Mouse (Mus musculus) yolk sac, embryonic 10.5 days (tissue): Measurements from ENCODE around the gene R3hdm4.
"Not testable (repeated sequence)": the region's sequence is repeated elsewhere in the genome, so short reads cannot be mapped to it uniquely, and the experiment has no call there.

Source experiments
- DNase-seq: peaks from one replicate; pipeline ENCODE4 v3.0.0-alpha.2; 2017; ENCODE audit warnings: low spot score

The R3hdm4 gene

GRCm38 (mm10) chr10:79920958-79921535, at the start of gene R3hdm4:
Gene R3hdm4 (minus strand): TSS chr10:79921208.
- DNase-seq, result no peak

GRCm38 (mm10) chr10:79970415-79971182, 49.6 kb upstream of the R3hdm4 start, which contains the start of gene Grin3b:
Gene Grin3b (plus strand): TSS chr10:79970715.
- no peak for DNase-seq

GRCm38 (mm10) chr10:79969124-79969568, 48.1 kb upstream of the R3hdm4 start:
- no peak for DNase-seq

GRCm38 (mm10) chr10:79968181-79968580, 47.2 kb upstream of the R3hdm4 start:
- DNase-seq, result no peak

- no peak for DNase-seq
Observed at GRCm38 (mm10) chr10:79966886-79967400, 45.9 kb upstream of the R3hdm4 start.

GRCm38 (mm10) chr10:79965325-79965724, 44.3 kb upstream of the R3hdm4 start:
- DNase-seq, result no peak

- no peak for DNase-seq
Observed at GRCm38 (mm10) chr10:79964727-79965126, 43.7 kb upstream of the R3hdm4 start.

- no peak for DNase-seq
Observed at GRCm38 (mm10) chr10:79960671-79961294, 39.8 kb upstream of the R3hdm4 start.

- peak; percentile 100 for DNase-seq
Observed at GRCm38 (mm10) chr10:79959847-79960601, 39.0 kb upstream of the R3hdm4 start, which contains the start of gene Wdr18. Gene Wdr18 (plus strand): TSS chr10:79960152.

GRCm38 (mm10) chr10:79959412-79959811, 38.4 kb upstream of the R3hdm4 start:
- DNase-seq, result not testable (repeated sequence)

GRCm38 (mm10) chr10:79958140-79958816, 37.3 kb upstream of the R3hdm4 start:
- peak; percentile 90 for DNase-seq

- peak; percentile 79 for DNase-seq
Observed at GRCm38 (mm10) chr10:79956643-79957154, 35.7 kb upstream of the R3hdm4 start.

GRCm38 (mm10) chr10:79955691-79956090, 34.7 kb upstream of the R3hdm4 start:
- no peak for DNase-seq

- DNase-seq, result no peak
Observed at GRCm38 (mm10) chr10:79953946-79954345, 32.9 kb upstream of the R3hdm4 start.

GRCm38 (mm10) chr10:79950661-79951060, 29.7 kb upstream of the R3hdm4 start:
- DNase-seq, result no peak

- peak; percentile 79 for DNase-seq
Observed at GRCm38 (mm10) chr10:79949873-79950272, 28.9 kb upstream of the R3hdm4 start.

GRCm38 (mm10) chr10:79947502-79947901, 26.5 kb upstream of the R3hdm4 start:
- DNase-seq, result no peak

- peak; percentile 84 for DNase-seq
Observed at GRCm38 (mm10) chr10:79946752-79947322, 25.8 kb upstream of the R3hdm4 start.

GRCm38 (mm10) chr10:79945507-79946234, 24.7 kb upstream of the R3hdm4 start:
- DNase-seq, result peak; percentile 50

GRCm38 (mm10) chr10:79943471-79943901, 22.5 kb upstream of the R3hdm4 start:
- DNase-seq, result no peak
